Mouse (Mus musculus): ENCODE data around the gene Bmt2. TPM values are rescaled to one million over a fixed set of nuclear protein-coding genes. Genes with fewer than 3 reads are reported as not detected.
A peak's percentile ranks its signal among the peaks of the same experiment; 100 is the strongest.

Bmt2 gene
- total and polyA plus RNA-seq, 3 experiments = 12.8 to 59.2 (median 17.6) TPM

- Histone ChIP-seq H3K36me3 (replicated peaks in 1 of 2; ENCODE audit: control insufficient read depth in 1 of 2, insufficient read depth in 1 of 2, low read length in 1 of 2) (no peaks in the 10 kb centered on the region), H3K4me3 (replicated peaks in 1 of 3; ENCODE audit: low read depth in 2 of 3, low read length in 2 of 3, poor library complexity in 1 of 3) (no peak overlapping the region), H3K4me1 (ENCODE audit: control insufficient read depth in 1 of 2, insufficient read depth in 2 of 2) (peaks cover 5 to 37% of the 10 kb centered on the region in 2 experiments), H3K9me3 (replicated peaks; ENCODE audit: low read length) (no peaks in the 10 kb centered on the region), H3K27ac (ENCODE audit: insufficient read depth, low read depth) (no peak overlapping the region), H3K4me2 (ENCODE audit: insufficient read depth, low read depth, poor library complexity, severe bottlenecking) (no peak overlapping the region), H3K27me3 (replicated peaks) (no peaks in the 10 kb centered on the region), H3K9ac (ENCODE audit: insufficient read depth, low read depth) (no peak overlapping the region), H3K79me2 (replicated peaks; ENCODE audit: control insufficient read depth, extremely low read depth, insufficient read depth, poor library complexity, severe bottlenecking) (no peaks in the 10 kb centered on the region)
- dilution Hi-C loops (cut with MboI; ENCODE audit: extremely low pct_ligation_motif_present, extremely low pct_unique_long_range_greater_than_20kb, low sequenced_read_pairs) = no loop called here
- TF ChIP-seq CHD1 (IDR thresholded peaks at IDR 0.05; ENCODE audit: low read depth, low read length) (no peak), SMC3 (IDR thresholded peaks at IDR 0.05; ENCODE audit: low read depth, low read length) (no peak), TBP (conservative IDR thresholded peaks at IDR 0.05; ENCODE audit: low read depth, low read length) (no peak), GABPA (IDR thresholded peaks at IDR 0.05; ENCODE audit: insufficient replicate concordance, low read depth, low read length) (no peak)
- DNase-seq (ENCODE audit: extremely low read depth) = no peak
- in situ Hi-C loops (cut with MboI; ENCODE audit: low pct_ligation_motif_present, low pct_unique_long_range_greater_than_20kb, low sequenced_read_pairs) = no loop called here
Measured at GRCm38 (mm10) chr6:13613671-13614070, 64.1 kb downstream of the Bmt2 start.

DNA sequence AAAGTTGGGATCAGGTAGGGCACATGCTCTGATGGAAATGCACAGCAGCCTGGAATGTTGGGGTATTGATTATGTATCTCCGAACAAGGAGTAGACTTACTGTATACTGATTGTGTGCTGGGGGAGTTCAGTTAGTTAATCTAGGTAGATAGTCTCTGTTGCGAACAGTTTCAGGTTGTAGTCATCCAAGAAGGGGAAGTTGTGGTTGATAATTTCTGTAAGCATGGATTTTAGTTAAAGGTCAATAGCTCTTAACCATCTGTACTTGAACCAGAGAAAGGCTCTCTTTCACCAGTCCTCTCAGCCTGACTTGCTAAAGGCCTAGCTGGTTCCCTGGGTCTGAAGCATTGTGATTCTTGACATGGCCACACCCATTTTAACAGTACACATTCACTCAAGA lies 66.9 kb downstream of the Bmt2 start:
- peaks cover 5 to 41% of the 10 kb centered on the region in 2 experiments for H3K4me1 ChIP-seq (ENCODE audit: control insufficient read depth in 1 of 2, insufficient read depth in 2 of 2)
- no peak overlapping the region for H3K4me3 ChIP-seq (replicated peaks in 1 of 3; ENCODE audit: low read depth in 2 of 3, low read length in 2 of 3, poor library complexity in 1 of 3)
- H3K27ac ChIP-seq (ENCODE audit: insufficient read depth, low read depth) = peak overlapping the region; percentile 87
- H3K79me2 ChIP-seq (replicated peaks; ENCODE audit: control insufficient read depth, extremely low read depth, insufficient read depth, poor library complexity, severe bottlenecking) = peaks cover 16% of the 10 kb centered on the region
- peak overlapping the region; percentile 66 for H3K4me2 ChIP-seq (ENCODE audit: insufficient read depth, low read depth, poor library complexity, severe bottlenecking)
- no peaks in the 10 kb centered on the region for H3K36me3 ChIP-seq (replicated peaks in 1 of 2; ENCODE audit: control insufficient read depth in 1 of 2, insufficient read depth in 1 of 2, low read length in 1 of 2)
- DNase-seq (ENCODE audit: extremely low read depth) = peak; percentile 69
- TF ChIP-seq IRF4 (IDR thresholded peaks at IDR 0.05; ENCODE audit: low read depth, low read length) (peak; percentile 65), JUND (conservative IDR thresholded peaks at IDR 0.05; ENCODE audit: low read depth, low read length) (0 out of 2 replicates have a peak, but pooled peaks have one; percentile 42), EP300 (IDR thresholded peaks at IDR 0.05; ENCODE audit: low read length) (peak; percentile 86), PAX5 (IDR thresholded peaks at IDR 0.05; ENCODE audit: low read length) (no peak), ZKSCAN1 (IDR thresholded peaks at IDR 0.05; ENCODE audit: borderline replicate concordance, low read depth, low read length) (no peak), MYC (IDR thresholded peaks at IDR 0.05; ENCODE audit: low read depth, low read length) (peak; percentile 33; the same call in 1 of the 2 replicates), JUN (IDR thresholded peaks at IDR 0.05; ENCODE audit: insufficient read depth, low read depth, low read length) (0 out of 2 replicates have a peak, but pooled peaks have one; percentile 10)
- no peaks in the 10 kb centered on the region for H3K9me3 ChIP-seq (replicated peaks; ENCODE audit: low read length)
- in situ Hi-C loops (cut with MboI; ENCODE audit: low pct_ligation_motif_present, low pct_unique_long_range_greater_than_20kb, low sequenced_read_pairs) (no loop called here), dilution Hi-C loops (cut with MboI; ENCODE audit: extremely low pct_ligation_motif_present, extremely low pct_unique_long_range_greater_than_20kb, low sequenced_read_pairs) (no loop called here)
- no peak overlapping the region; the same call in 1 of the 2 replicates for H3K9ac ChIP-seq (ENCODE audit: insufficient read depth, low read depth)
- H3K27me3 ChIP-seq (replicated peaks) = no peaks in the 10 kb centered on the region

- H3K79me2 ChIP-seq (replicated peaks; ENCODE audit: control insufficient read depth, extremely low read depth, insufficient read depth, poor library complexity, severe bottlenecking) = peaks cover 24% of the 10 kb centered on the region
- H3K36me3 ChIP-seq (replicated peaks in 1 of 2; ENCODE audit: control insufficient read depth in 1 of 2, insufficient read depth in 1 of 2, low read length in 1 of 2) = no peaks in the 10 kb centered on the region
- H3K4me1 ChIP-seq (ENCODE audit: control insufficient read depth in 1 of 2, insufficient read depth in 2 of 2) = peaks cover 5 to 53% of the 10 kb centered on the region in 2 experiments
- no peaks in the 10 kb centered on the region for H3K9me3 ChIP-seq (replicated peaks; ENCODE audit: low read length)
- no peak overlapping the region for H3K4me3 ChIP-seq (replicated peaks in 1 of 3; ENCODE audit: low read depth in 2 of 3, low read length in 2 of 3, poor library complexity in 1 of 3)
- dilution Hi-C loops (cut with MboI; ENCODE audit: extremely low pct_ligation_motif_present, extremely low pct_unique_long_range_greater_than_20kb, low sequenced_read_pairs) = no loop called here
- H3K27ac ChIP-seq (ENCODE audit: insufficient read depth, low read depth) = peak overlapping the region; percentile 95
- peak; percentile 55 for DNase-seq (ENCODE audit: extremely low read depth)
- H3K27me3 ChIP-seq (replicated peaks) = no peaks in the 10 kb centered on the region
- peak overlapping the region; percentile 65 for H3K9ac ChIP-seq (ENCODE audit: insufficient read depth, low read depth)
- H3K4me2 ChIP-seq (ENCODE audit: insufficient read depth, low read depth, poor library complexity, severe bottlenecking) = peak overlapping the region; percentile 97
- in situ Hi-C loops (cut with MboI; ENCODE audit: low pct_ligation_motif_present, low pct_unique_long_range_greater_than_20kb, low sequenced_read_pairs) = no loop called here
- TF ChIP-seq MEF2A (IDR thresholded peaks at IDR 0.05; ENCODE audit: borderline replicate concordance, low read depth, low read length) = 0 out of 2 replicates have a peak, but pooled peaks have one; percentile 31
- TF ChIP-seq PAX5 (IDR thresholded peaks at IDR 0.05; ENCODE audit: low read length) = no peak
- no peak for TF ChIP-seq SMC3 (IDR thresholded peaks at IDR 0.05; ENCODE audit: low read depth, low read length)
- no peak for TF ChIP-seq ZC3H11A (IDR thresholded peaks at IDR 0.05; ENCODE audit: low read depth, low read length)
- no peak for TF ChIP-seq JUND (conservative IDR thresholded peaks at IDR 0.05; ENCODE audit: low read depth, low read length)
- TF ChIP-seq NELFE (IDR thresholded peaks at IDR 0.05; ENCODE audit: low read depth, low read length) = no peak
- TF ChIP-seq GABPA (IDR thresholded peaks at IDR 0.05; ENCODE audit: insufficient replicate concordance, low read depth, low read length) = no peak
- TF ChIP-seq MYC (IDR thresholded peaks at IDR 0.05; ENCODE audit: low read depth, low read length) = peak; percentile 53; the same call in 1 of the 2 replicates
- TF ChIP-seq ELF1 (IDR thresholded peaks at IDR 0.05; ENCODE audit: low read depth, low read length) = no peak
- peak; percentile 11; the same call in 1 of the 2 replicates for TF ChIP-seq MAX (IDR thresholded peaks at IDR 0.05; ENCODE audit: low read length)
- TF ChIP-seq HCFC1 (IDR thresholded peaks at IDR 0.05; ENCODE audit: low read depth, low read length) = no peak
- TF ChIP-seq TCF12 (IDR thresholded peaks at IDR 0.05; ENCODE audit: low read depth, low read length) = 0 out of 2 replicates have a peak, but pooled peaks have one; percentile 22
- no peak for TF ChIP-seq RCOR1 (conservative IDR thresholded peaks at IDR 0.05; ENCODE audit: low read depth, low read length)
- no peak for TF ChIP-seq ETS1 (conservative IDR thresholded peaks at IDR 0.05; ENCODE audit: low read depth, low read length)
- TF ChIP-seq JUN (IDR thresholded peaks at IDR 0.05; ENCODE audit: insufficient read depth, low read depth, low read length) = no peak
- TF ChIP-seq MAZ (IDR thresholded peaks at IDR 0.05; ENCODE audit: low read depth, low read length) = no peak
- TF ChIP-seq IRF4 (IDR thresholded peaks at IDR 0.05; ENCODE audit: low read depth, low read length) = peak; percentile 86
Measured at GRCm38 (mm10) chr6:13609353-13610140, 68.2 kb downstream of the Bmt2 start.
